Mouse (Mus musculus) cortical plate, adult 2 months (tissue): ENCODE data around the gene Ppcdc.

Experiments
- CTCF ChIP-seq: fragments of 200-500 bp; IDR thresholded peaks from 2 replicates; pipeline ENCODE4 v1.5.1; 2011; ENCODE audit warnings: mild to moderate bottlenecking, control low read depth, low read length; ENCODE audit not compliant: insufficient read depth; ENCODE audit errors: extremely low read depth
- POLR2A ChIP-seq: fragments of 200-500 bp; IDR thresholded peaks from 2 replicates; pipeline ENCODE4 v1.6.1; 2011; ENCODE audit warnings: mild to moderate bottlenecking, low read length, control low read depth; ENCODE audit not compliant: insufficient read depth; ENCODE audit errors: extremely low read depth

DNA sequence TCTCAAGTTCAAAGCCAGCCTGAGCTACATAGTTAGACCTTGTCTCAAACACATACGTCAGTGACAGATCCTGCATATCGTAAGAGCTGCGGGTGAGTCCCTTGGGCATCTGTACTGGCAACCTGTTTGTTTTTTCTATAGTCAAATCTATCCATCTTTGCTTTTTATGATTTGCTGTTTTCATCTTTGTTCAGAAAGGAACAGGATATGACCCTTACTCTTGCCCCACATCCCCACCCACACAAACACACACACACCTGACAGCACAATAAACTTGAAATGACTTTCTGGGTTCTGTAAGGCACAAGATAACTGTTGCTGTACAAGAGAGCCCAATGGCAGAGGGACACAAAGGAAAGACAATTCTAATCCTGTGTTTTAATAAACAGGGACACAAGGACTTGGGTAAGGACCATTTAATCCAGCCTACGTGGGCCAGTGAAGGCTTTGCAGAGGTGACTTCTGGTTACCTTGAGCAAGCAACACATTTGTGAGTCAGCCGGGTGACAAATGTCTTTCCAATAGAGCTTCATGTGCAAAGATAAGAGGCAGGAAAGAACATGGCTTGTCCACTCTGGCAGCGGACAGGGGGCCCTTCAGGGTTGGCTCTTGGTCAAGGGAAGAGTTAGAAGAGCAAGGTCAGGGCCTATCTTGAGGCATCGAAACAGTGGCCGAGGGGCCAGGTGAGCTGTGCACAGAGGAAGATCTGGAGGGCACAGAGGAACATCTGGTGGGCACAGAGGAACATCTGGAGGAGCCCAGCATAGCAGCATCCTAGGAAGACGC is 32.6 kb downstream of the Ppcdc start:
- no peak for TF ChIP-seq CTCF
- no peak for TF ChIP-seq POLR2A
